Mouse (Mus musculus): ENCODE data around the gene Ext2. TPM values are rescaled to one million over a fixed set of nuclear protein-coding genes. Genes with fewer than 3 reads are reported as not detected.

The Ext2 gene
- polyA plus RNA-seq, 1 experiment, result 73.2 TPM

GRCm38 (mm10) chr2:93764211-93764610 is 58.2 kb downstream of the Ext2 start:
- no peak for TF ChIP-seq MAX (IDR thresholded peaks at IDR 0.05)
- no peak for TF ChIP-seq MYOD1 (IDR thresholded peaks at IDR 0.05; ENCODE audit: control insufficient read depth, insufficient read length, low read depth)
- no peak for TF ChIP-seq CEBPB (IDR thresholded peaks at IDR 0.05; ENCODE audit: low read depth)
- no peak for TF ChIP-seq CTCF (IDR thresholded peaks at IDR 0.05; ENCODE audit: control insufficient read depth, insufficient read depth, insufficient read length)
- TF ChIP-seq FOSL1 (IDR thresholded peaks at IDR 0.05; ENCODE audit: insufficient read depth, low read length, poor library complexity, severe bottlenecking), result no peak
- TF ChIP-seq MYOG (IDR thresholded peaks at IDR 0.05; ENCODE audit: control insufficient read depth, extremely low read depth, insufficient read length), result no peak
- no peak for TF ChIP-seq USF1 (IDR thresholded peaks at IDR 0.05; ENCODE audit: low read depth)
- no peaks in the 10 kb centered on the region for H3K27me3 ChIP-seq (ENCODE audit: control insufficient read depth, insufficient read depth, insufficient read length)
- H3K4me3 ChIP-seq (ENCODE audit: insufficient read depth, poor library complexity, severe bottlenecking), result no peak overlapping the region
- H3ac ChIP-seq (ENCODE audit: control insufficient read depth, insufficient read length, low read depth), result no peak overlapping the region
- no peaks in the 10 kb centered on the region for H3K79me3 ChIP-seq (ENCODE audit: low read depth)
- H3K36me3 ChIP-seq (ENCODE audit: control insufficient read depth, insufficient read depth), result no peaks in the 10 kb centered on the region
- H3K79me2 ChIP-seq (ENCODE audit: control insufficient read depth, insufficient read depth), result no peaks in the 10 kb centered on the region

- no peaks in the 10 kb centered on the region for H3K27me3 ChIP-seq (ENCODE audit: control insufficient read depth, insufficient read depth, insufficient read length)
- H3K79me3 ChIP-seq (ENCODE audit: low read depth), result no peaks in the 10 kb centered on the region
- no peak overlapping the region for H3K4me3 ChIP-seq (ENCODE audit: insufficient read depth, poor library complexity, severe bottlenecking)
- TF ChIP-seq CTCF (IDR thresholded peaks at IDR 0.05; ENCODE audit: control insufficient read depth, insufficient read depth, insufficient read length) (no peak), CEBPB (IDR thresholded peaks at IDR 0.05; ENCODE audit: low read depth) (no peak), MYOD1 (IDR thresholded peaks at IDR 0.05; ENCODE audit: control insufficient read depth, insufficient read length, low read depth) (no peak), MYOG (IDR thresholded peaks at IDR 0.05; ENCODE audit: control insufficient read depth, extremely low read depth, insufficient read length) (no peak), MAX (IDR thresholded peaks at IDR 0.05) (no peak), FOSL1 (IDR thresholded peaks at IDR 0.05; ENCODE audit: insufficient read depth, low read length, poor library complexity, severe bottlenecking) (no peak), USF1 (IDR thresholded peaks at IDR 0.05; ENCODE audit: low read depth) (no peak)
- no peaks in the 10 kb centered on the region for H3K36me3 ChIP-seq (ENCODE audit: control insufficient read depth, insufficient read depth)
- H3ac ChIP-seq (ENCODE audit: control insufficient read depth, insufficient read length, low read depth), result no peak overlapping the region
- H3K79me2 ChIP-seq (ENCODE audit: control insufficient read depth, insufficient read depth), result no peaks in the 10 kb centered on the region
Measured at GRCm38 (mm10) chr2:93760389-93760788, 62.0 kb downstream of the Ext2 start.

DNA sequence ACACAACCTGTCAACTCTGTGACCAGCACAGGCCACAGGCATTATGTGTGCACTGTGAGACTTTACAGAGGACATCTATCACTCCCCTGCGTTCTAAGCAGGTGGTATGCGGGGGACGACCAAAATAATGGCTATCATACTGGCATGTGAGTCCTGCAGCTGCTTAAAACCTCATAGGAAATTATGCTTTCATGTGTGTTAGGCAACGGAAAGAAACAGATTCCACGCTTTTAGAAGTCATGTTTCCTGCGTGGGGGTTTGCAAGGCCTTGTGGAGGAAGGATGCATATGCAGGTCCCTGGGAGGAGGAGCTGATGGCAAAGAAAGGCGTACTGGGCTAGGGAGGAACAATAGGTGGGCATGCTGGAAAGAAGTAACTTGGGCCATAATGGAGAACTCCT is 63.2 kb downstream of the Ext2 start:
- Histone ChIP-seq H3ac (ENCODE audit: control insufficient read depth, insufficient read length, low read depth) (no peak overlapping the region), H3K79me3 (ENCODE audit: low read depth) (no peaks in the 10 kb centered on the region), H3K79me2 (ENCODE audit: control insufficient read depth, insufficient read depth) (no peaks in the 10 kb centered on the region), H3K4me3 (ENCODE audit: insufficient read depth, poor library complexity, severe bottlenecking) (no peak overlapping the region), H3K27me3 (ENCODE audit: control insufficient read depth, insufficient read depth, insufficient read length) (no peaks in the 10 kb centered on the region), H3K36me3 (ENCODE audit: control insufficient read depth, insufficient read depth) (no peaks in the 10 kb centered on the region)
- TF ChIP-seq CEBPB (IDR thresholded peaks at IDR 0.05; ENCODE audit: low read depth) (no peak), MYOD1 (IDR thresholded peaks at IDR 0.05; ENCODE audit: control insufficient read depth, insufficient read length, low read depth) (no peak), CTCF (IDR thresholded peaks at IDR 0.05; ENCODE audit: control insufficient read depth, insufficient read depth, insufficient read length) (no peak), MAX (IDR thresholded peaks at IDR 0.05) (no peak), MYOG (IDR thresholded peaks at IDR 0.05; ENCODE audit: control insufficient read depth, extremely low read depth, insufficient read length) (no peak), USF1 (IDR thresholded peaks at IDR 0.05; ENCODE audit: low read depth) (no peak)

DNA sequence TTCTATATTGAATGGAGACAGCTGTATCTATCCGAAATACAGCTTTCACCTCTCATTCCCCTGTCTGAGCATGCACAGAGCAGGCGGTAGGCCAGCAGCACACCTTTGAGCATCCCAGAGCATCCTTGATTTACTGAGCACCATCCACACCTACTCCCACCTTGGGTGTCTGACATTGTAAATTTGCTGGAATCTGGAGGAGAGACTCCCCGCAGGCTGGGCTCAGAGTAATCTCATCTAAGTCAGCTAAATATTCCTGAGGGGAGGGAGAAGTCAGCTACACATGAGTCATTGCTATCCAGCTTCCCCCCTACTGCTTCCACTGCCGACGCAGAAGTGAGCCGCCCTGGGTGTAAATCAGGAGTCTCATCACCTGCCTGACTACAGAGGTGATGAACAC is 64.1 kb downstream of the Ext2 start:
- no peak for TF ChIP-seq MYOG (IDR thresholded peaks at IDR 0.05; ENCODE audit: control insufficient read depth, extremely low read depth, insufficient read length)
- no peak for TF ChIP-seq FOSL1 (IDR thresholded peaks at IDR 0.05; ENCODE audit: insufficient read depth, low read length, poor library complexity, severe bottlenecking)
- TF ChIP-seq CEBPB (IDR thresholded peaks at IDR 0.05; ENCODE audit: low read depth), result no peak
- no peak for TF ChIP-seq USF1 (IDR thresholded peaks at IDR 0.05; ENCODE audit: low read depth)
- TF ChIP-seq MAX (IDR thresholded peaks at IDR 0.05), result no peak
- no peak for TF ChIP-seq MYOD1 (IDR thresholded peaks at IDR 0.05; ENCODE audit: control insufficient read depth, insufficient read length, low read depth)
- TF ChIP-seq CTCF (IDR thresholded peaks at IDR 0.05; ENCODE audit: control insufficient read depth, insufficient read depth, insufficient read length), result no peak

GRCm38 (mm10) chr2:93754366-93754765 is 68.0 kb downstream of the Ext2 start:
- Histone ChIP-seq H3ac (ENCODE audit: control insufficient read depth, insufficient read length, low read depth) (no peak overlapping the region), H3K79me3 (ENCODE audit: low read depth) (no peaks in the 10 kb centered on the region), H3K27me3 (ENCODE audit: control insufficient read depth, insufficient read depth, insufficient read length) (no peaks in the 10 kb centered on the region), H3K4me3 (ENCODE audit: insufficient read depth, poor library complexity, severe bottlenecking) (no peak overlapping the region), H3K36me3 (ENCODE audit: control insufficient read depth, insufficient read depth) (no peaks in the 10 kb centered on the region), H3K79me2 (ENCODE audit: control insufficient read depth, insufficient read depth) (no peaks in the 10 kb centered on the region)
- TF ChIP-seq CEBPB (IDR thresholded peaks at IDR 0.05; ENCODE audit: low read depth) (no peak), MYOG (IDR thresholded peaks at IDR 0.05; ENCODE audit: control insufficient read depth, extremely low read depth, insufficient read length) (no peak), FOSL1 (IDR thresholded peaks at IDR 0.05; ENCODE audit: insufficient read depth, low read length, poor library complexity, severe bottlenecking) (no peak), MYOD1 (IDR thresholded peaks at IDR 0.05; ENCODE audit: control insufficient read depth, insufficient read length, low read depth) (no peak), MAX (IDR thresholded peaks at IDR 0.05) (no peak), USF1 (IDR thresholded peaks at IDR 0.05; ENCODE audit: low read depth) (no peak), CTCF (IDR thresholded peaks at IDR 0.05; ENCODE audit: control insufficient read depth, insufficient read depth, insufficient read length) (no peak)

More for the DNA sequence above, 64.1 kb downstream of the Ext2 start:
- Histone ChIP-seq H3K79me2 (ENCODE audit: control insufficient read depth, insufficient read depth) (no peaks in the 10 kb centered on the region), H3K27me3 (ENCODE audit: control insufficient read depth, insufficient read depth, insufficient read length) (no peaks in the 10 kb centered on the region), H3ac (ENCODE audit: control insufficient read depth, insufficient read length, low read depth) (no peak overlapping the region), H3K4me3 (ENCODE audit: insufficient read depth, poor library complexity, severe bottlenecking) (no peak overlapping the region), H3K36me3 (ENCODE audit: control insufficient read depth, insufficient read depth) (no peaks in the 10 kb centered on the region), H3K79me3 (ENCODE audit: low read depth) (no peaks in the 10 kb centered on the region)

All from C2C12 (cell line).